Mouse (Mus musculus): ENCODE data around the gene Fads2. TPM values are rescaled to one million over a fixed set of nuclear protein-coding genes. Genes with fewer than 3 reads are reported as not detected.

The Fads2 gene
- polyA plus RNA-seq, 1 experiment from 2014 or later: 71.4 TPM

GRCm38 (mm10) chr19:10107051-10107611 is 5.6 kb upstream of the Fads2 start:
- peaks cover 10% of the 10 kb centered on the region for H3K4me1 ChIP-seq (replicated peaks; ENCODE audit: control insufficient read depth, insufficient read depth, low read length)
- no peak overlapping the region for H3K4me2 ChIP-seq (ENCODE audit: low read length)
- H3K4me3 ChIP-seq (ENCODE audit: low read depth, low read length): no peak overlapping the region
- 86% methylated on average over 5 of the region's 5 CpGs for whole genome bisulfite sequencing
- DNase-seq (ENCODE audit: low spot score) (no peak), ATAC-seq (replicated peaks; ENCODE audit: low FRiP score, low TSS enrichment, low read depth) (no peak)
- H3K36me3 ChIP-seq (ENCODE audit: control insufficient read depth, insufficient read depth, low read length): no peaks in the 10 kb centered on the region
- no peaks in the 10 kb centered on the region for H3K27me3 ChIP-seq (replicated peaks; ENCODE audit: control insufficient read depth, insufficient read depth, low read length)
- no peaks in the 10 kb centered on the region for H3K9me3 ChIP-seq (ENCODE audit: control insufficient read depth, low read length)
- H3K27ac ChIP-seq (ENCODE audit: low read depth): no peak overlapping the region
- no peak overlapping the region for H3K9ac ChIP-seq (ENCODE audit: low read length)

GRCm38 (mm10) chr19:10106634-10107033 is 5.1 kb upstream of the Fads2 start:
- ATAC-seq (replicated peaks; ENCODE audit: low FRiP score, low TSS enrichment, low read depth) (no peak), DNase-seq (ENCODE audit: low spot score) (no peak)
- Histone ChIP-seq H3K9ac (ENCODE audit: low read length) (no peak overlapping the region), H3K27me3 (replicated peaks; ENCODE audit: control insufficient read depth, insufficient read depth, low read length) (no peaks in the 10 kb centered on the region), H3K4me3 (ENCODE audit: low read depth, low read length) (no peak overlapping the region), H3K27ac (ENCODE audit: low read depth) (no peak overlapping the region), H3K36me3 (ENCODE audit: control insufficient read depth, insufficient read depth, low read length) (no peaks in the 10 kb centered on the region), H3K4me2 (ENCODE audit: low read length) (no peak overlapping the region), H3K4me1 (replicated peaks; ENCODE audit: control insufficient read depth, insufficient read depth, low read length) (peaks cover 10% of the 10 kb centered on the region), H3K9me3 (ENCODE audit: control insufficient read depth, low read length) (no peaks in the 10 kb centered on the region)
- 89% methylated on average over 2 of the region's 2 CpGs for WGBS

DNA sequence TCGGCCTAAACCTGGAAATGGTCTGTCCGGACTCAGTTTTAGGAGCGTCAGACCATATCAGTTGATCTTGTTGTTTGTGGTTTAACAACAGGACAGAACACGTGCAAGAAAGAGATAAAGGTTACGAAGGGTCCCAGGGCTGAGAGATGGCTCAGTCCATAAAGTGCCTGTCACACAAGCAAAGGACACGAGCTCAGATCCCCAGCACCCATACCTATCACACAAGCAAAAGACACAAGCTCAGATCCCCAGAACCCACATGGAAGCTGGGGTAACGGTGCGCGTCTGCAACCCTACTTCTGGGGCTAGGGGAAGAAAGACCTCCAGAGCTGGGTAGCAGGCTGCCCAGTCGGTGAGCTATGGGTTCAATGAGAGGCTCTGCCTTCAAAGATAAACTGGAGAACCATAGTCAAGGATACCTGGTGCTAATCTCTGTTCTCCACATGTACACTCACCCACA is 3.5 kb upstream of the Fads2 start:
- H3K9me3 ChIP-seq (ENCODE audit: control insufficient read depth, low read length): no peaks in the 10 kb centered on the region
- DNase-seq (ENCODE audit: low spot score): no peak
- peaks cover 10% of the 10 kb centered on the region for H3K4me1 ChIP-seq (replicated peaks; ENCODE audit: control insufficient read depth, insufficient read depth, low read length)
- no peak overlapping the region for H3K4me3 ChIP-seq (ENCODE audit: low read depth, low read length)
- no peak overlapping the region for H3K4me2 ChIP-seq (ENCODE audit: low read length)
- ATAC-seq (replicated peaks; ENCODE audit: low FRiP score, low TSS enrichment, low read depth): no peak
- H3K36me3 ChIP-seq (ENCODE audit: control insufficient read depth, insufficient read depth, low read length): no peaks in the 10 kb centered on the region
- H3K27ac ChIP-seq (ENCODE audit: low read depth): no peak overlapping the region
- WGBS: 81% methylated on average over 10 of the region's 10 CpGs
- H3K9ac ChIP-seq (ENCODE audit: low read length): no peak overlapping the region
- H3K27me3 ChIP-seq (replicated peaks; ENCODE audit: control insufficient read depth, insufficient read depth, low read length): no peaks in the 10 kb centered on the region

GRCm38 (mm10) chr19:10104234-10104633 is 2.7 kb upstream of the Fads2 start:
- no peak for DNase-seq (ENCODE audit: low spot score)
- no peak overlapping the region for H3K27ac ChIP-seq (ENCODE audit: low read depth)
- H3K9me3 ChIP-seq (ENCODE audit: control insufficient read depth, low read length): no peaks in the 10 kb centered on the region
- no peak overlapping the region for H3K9ac ChIP-seq (ENCODE audit: low read length)
- no peaks in the 10 kb centered on the region for H3K27me3 ChIP-seq (replicated peaks; ENCODE audit: control insufficient read depth, insufficient read depth, low read length)
- no peaks in the 10 kb centered on the region for H3K36me3 ChIP-seq (ENCODE audit: control insufficient read depth, insufficient read depth, low read length)
- H3K4me2 ChIP-seq (ENCODE audit: low read length): no peak overlapping the region
- ATAC-seq (replicated peaks; ENCODE audit: low FRiP score, low TSS enrichment, low read depth): no peak
- peaks cover 19% of the 10 kb centered on the region for H3K4me1 ChIP-seq (replicated peaks; ENCODE audit: control insufficient read depth, insufficient read depth, low read length)
- H3K4me3 ChIP-seq (ENCODE audit: low read depth, low read length): no peak overlapping the region
- 80% methylated on average over 6 of the region's 6 CpGs for WGBS

GRCm38 (mm10) chr19:10102054-10102700 is 631 bp upstream of the Fads2 start:
- Histone ChIP-seq H3K9ac (ENCODE audit: low read length) (peak overlapping the region; percentile 75), H3K27ac (ENCODE audit: low read depth) (peak overlapping the region; percentile 84), H3K36me3 (ENCODE audit: control insufficient read depth, insufficient read depth, low read length) (peaks cover 7% of the 10 kb centered on the region), H3K9me3 (ENCODE audit: control insufficient read depth, low read length) (no peaks in the 10 kb centered on the region), H3K27me3 (replicated peaks; ENCODE audit: control insufficient read depth, insufficient read depth, low read length) (no peaks in the 10 kb centered on the region), H3K4me3 (ENCODE audit: low read depth, low read length) (peak overlapping the region; percentile 77), H3K4me2 (ENCODE audit: low read length) (peak overlapping the region; percentile 85), H3K4me1 (replicated peaks; ENCODE audit: control insufficient read depth, insufficient read depth, low read length) (peaks cover 27% of the 10 kb centered on the region)
- ATAC-seq (replicated peaks; ENCODE audit: low FRiP score, low TSS enrichment, low read depth) (peak; percentile 69; the same call in 1 of the 2 replicates), DNase-seq (ENCODE audit: low spot score) (no peak)
- WGBS: 4% methylated on average over 22 of the region's 25 CpGs

DNA sequence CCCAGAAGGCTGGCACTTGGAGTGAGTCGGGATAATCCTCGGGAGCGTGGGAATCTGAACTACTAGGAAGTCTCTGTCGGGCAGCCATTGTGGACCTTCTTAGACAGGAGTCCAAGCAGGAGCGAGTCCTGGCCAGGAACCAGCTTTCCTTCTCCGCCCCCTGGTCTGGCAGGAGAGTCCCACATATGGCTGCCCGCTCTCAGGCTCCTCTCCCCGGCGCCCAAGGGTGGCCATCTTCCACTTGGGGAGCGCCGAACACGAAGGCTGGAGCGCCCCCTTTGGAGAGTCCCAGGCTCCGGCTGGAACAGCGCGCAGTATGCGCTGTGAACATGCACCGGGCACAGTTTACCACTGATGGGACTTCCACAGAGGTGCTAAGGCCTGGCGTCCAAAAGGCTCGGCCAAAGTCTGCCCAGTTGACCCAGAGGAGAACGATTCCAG is 895 bp downstream of the Fads2 start:
- H3K9me3 ChIP-seq (ENCODE audit: control insufficient read depth, low read length): no peaks in the 10 kb centered on the region
- ATAC-seq (replicated peaks; ENCODE audit: low FRiP score, low TSS enrichment, low read depth) (peak; percentile 57), DNase-seq (ENCODE audit: low spot score) (peak; percentile 92)
- peaks cover 17% of the 10 kb centered on the region for H3K36me3 ChIP-seq (ENCODE audit: control insufficient read depth, insufficient read depth, low read length)
- H3K4me1 ChIP-seq (replicated peaks; ENCODE audit: control insufficient read depth, insufficient read depth, low read length): peaks cover 27% of the 10 kb centered on the region
- peak overlapping the region; percentile 84 for H3K27ac ChIP-seq (ENCODE audit: low read depth)
- H3K9ac ChIP-seq (ENCODE audit: low read length): peak overlapping the region; percentile 75
- WGBS: 1% methylated on average over 21 of the region's 21 CpGs
- H3K4me3 ChIP-seq (ENCODE audit: low read depth, low read length): peak overlapping the region; percentile 77
- peak overlapping the region; percentile 85 for H3K4me2 ChIP-seq (ENCODE audit: low read length)
- H3K27me3 ChIP-seq (replicated peaks; ENCODE audit: control insufficient read depth, insufficient read depth, low read length): no peaks in the 10 kb centered on the region

GRCm38 (mm10) chr19:10097826-10098225 is 3.7 kb downstream of the Fads2 start:
- ATAC-seq (replicated peaks; ENCODE audit: low FRiP score, low TSS enrichment, low read depth): no peak
- 77% methylated on average over 5 of the region's 5 CpGs for WGBS
- Histone ChIP-seq H3K27ac (ENCODE audit: low read depth) (no peak overlapping the region), H3K4me2 (ENCODE audit: low read length) (no peak overlapping the region), H3K4me3 (ENCODE audit: low read depth, low read length) (no peak overlapping the region), H3K36me3 (ENCODE audit: control insufficient read depth, insufficient read depth, low read length) (peaks cover 34% of the 10 kb centered on the region), H3K4me1 (replicated peaks; ENCODE audit: control insufficient read depth, insufficient read depth, low read length) (peaks cover 24% of the 10 kb centered on the region), H3K27me3 (replicated peaks; ENCODE audit: control insufficient read depth, insufficient read depth, low read length) (no peaks in the 10 kb centered on the region), H3K9ac (ENCODE audit: low read length) (no peak overlapping the region), H3K9me3 (ENCODE audit: control insufficient read depth, low read length) (no peaks in the 10 kb centered on the region)
- no peak for DNase-seq (ENCODE audit: low spot score)

- H3K27ac ChIP-seq (ENCODE audit: low read depth): no peak overlapping the region
- H3K36me3 ChIP-seq (ENCODE audit: control insufficient read depth, insufficient read depth, low read length): peaks cover 46% of the 10 kb centered on the region
- no peak overlapping the region for H3K4me3 ChIP-seq (ENCODE audit: low read depth, low read length)
- ATAC-seq (replicated peaks; ENCODE audit: low FRiP score, low TSS enrichment, low read depth) (no peak), DNase-seq (ENCODE audit: low spot score) (no peak)
- no peak overlapping the region for H3K4me2 ChIP-seq (ENCODE audit: low read length)
- H3K9me3 ChIP-seq (ENCODE audit: control insufficient read depth, low read length): no peaks in the 10 kb centered on the region
- WGBS: 88% methylated on average over 2 of the region's 2 CpGs
- H3K27me3 ChIP-seq (replicated peaks; ENCODE audit: control insufficient read depth, insufficient read depth, low read length): no peaks in the 10 kb centered on the region
- no peak overlapping the region for H3K9ac ChIP-seq (ENCODE audit: low read length)
- peaks cover 17% of the 10 kb centered on the region for H3K4me1 ChIP-seq (replicated peaks; ENCODE audit: control insufficient read depth, insufficient read depth, low read length)
Measured at GRCm38 (mm10) chr19:10096371-10096876, 5.1 kb downstream of the Fads2 start.
